Mouse (Mus musculus) frontal cortex, postnatal 10 days (tissue): ENCODE measurements around the gene Cdkn1c.

Experiments
- DNase-seq, 2 experiments: peaks; one replicate each; pipeline ENCODE4 v3.0.0; 2022; ENCODE audit warnings: low spot score in 2 of 2, mixed read lengths in 1 of 2

Cdkn1c gene

GRCm38 (mm10) chr7:143460874-143461273 lies at the start of gene Cdkn1c:
Gene Cdkn1c (minus strand): TSS chr7:143461050.
- peak; percentile 77 to 80 for DNase-seq

- DNase-seq: no peak
Measured at GRCm38 (mm10) chr7:143509566-143509965, 48.7 kb upstream of the Cdkn1c start.

- DNase-seq: peak in 1 of 2 experiments; percentile 40
Measured at GRCm38 (mm10) chr7:143506675-143507074, 45.8 kb upstream of the Cdkn1c start.

- no peak for DNase-seq
Measured at GRCm38 (mm10) chr7:143506271-143506670, 45.4 kb upstream of the Cdkn1c start.

- peak; percentile 43 to 71 for DNase-seq
Measured at GRCm38 (mm10) chr7:143505823-143506222, 45.0 kb upstream of the Cdkn1c start.

GRCm38 (mm10) chr7:143505411-143505810 lies 44.6 kb upstream of the Cdkn1c start:
- no peak for DNase-seq

GRCm38 (mm10) chr7:143503926-143504325 lies 43.1 kb upstream of the Cdkn1c start:
- DNase-seq: no peak

GRCm38 (mm10) chr7:143502418-143503200 lies 41.8 kb upstream of the Cdkn1c start, which contains the start of gene Phlda2:
Gene Phlda2 (minus strand): TSS chr7:143503150.
- no peak for DNase-seq

GRCm38 (mm10) chr7:143501643-143502417 lies 41.0 kb upstream of the Cdkn1c start:
- DNase-seq: peak in 1 of 2 experiments; percentile 19

GRCm38 (mm10) chr7:143500912-143501311 lies 40.1 kb upstream of the Cdkn1c start:
- DNase-seq: no peak

- no peak for DNase-seq
Measured at GRCm38 (mm10) chr7:143498584-143498983, 37.7 kb upstream of the Cdkn1c start.

GRCm38 (mm10) chr7:143495104-143495961 lies 34.5 kb upstream of the Cdkn1c start:
- DNase-seq: no peak

- no peak for DNase-seq
Measured at GRCm38 (mm10) chr7:143493616-143494126, 32.8 kb upstream of the Cdkn1c start.

- no peak for DNase-seq
Measured at GRCm38 (mm10) chr7:143489735-143490134, 28.9 kb upstream of the Cdkn1c start.

- no peak for DNase-seq
Measured at GRCm38 (mm10) chr7:143482541-143482940, 21.7 kb upstream of the Cdkn1c start.

GRCm38 (mm10) chr7:143481806-143482387 lies 21.0 kb upstream of the Cdkn1c start:
- DNase-seq: no peak

- DNase-seq: peak in 1 of 2 experiments; percentile 29
Measured at GRCm38 (mm10) chr7:143480498-143480897, 19.6 kb upstream of the Cdkn1c start.

- DNase-seq: no peak
Measured at GRCm38 (mm10) chr7:143477800-143478199, 16.9 kb upstream of the Cdkn1c start.

- no peak for DNase-seq
Measured at GRCm38 (mm10) chr7:143476702-143477335, 16.0 kb upstream of the Cdkn1c start.

GRCm38 (mm10) chr7:143475876-143476275 lies 15.0 kb upstream of the Cdkn1c start:
- DNase-seq: no peak

GRCm38 (mm10) chr7:143474811-143475210 lies 14.0 kb upstream of the Cdkn1c start:
- DNase-seq: no peak
